Mouse (Mus musculus) CD4-positive, CD25-positive, alpha-beta regulatory T cell, adult 2 months (primary cell): ENCODE data around the gene Raf1.
"Not testable (repeated sequence)": the region's sequence is repeated elsewhere in the genome, so short reads cannot be mapped to it uniquely, and the experiment has no call there.

Experiments used
- DNase-seq: peaks from one replicate; pipeline ENCODE4 v3.0.0-alpha.2; 2012; ENCODE audit warnings: low read depth, low spot score

Raf1 gene

GRCm38 (mm10) chr6:115684271-115684670 is 7.8 kb upstream of the Raf1 start:
- DNase-seq: no peak

GRCm38 (mm10) chr6:115681066-115681465 is 4.6 kb upstream of the Raf1 start:
- DNase-seq: no peak

- peak; percentile 29 for DNase-seq
Measured at GRCm38 (mm10) chr6:115678012-115678411, 1.6 kb upstream of the Raf1 start.

- DNase-seq: peak; percentile 70
Measured at GRCm38 (mm10) chr6:115677441-115677840, 1.0 kb upstream of the Raf1 start.

- DNase-seq: no peak
Measured at GRCm38 (mm10) chr6:115675508-115676336, 713 bp downstream of the Raf1 start.

GRCm38 (mm10) chr6:115675166-115675507 is 1.3 kb downstream of the Raf1 start:
- DNase-seq: peak; percentile 32

- DNase-seq: no peak
Measured at GRCm38 (mm10) chr6:115674316-115674715, 2.1 kb downstream of the Raf1 start.

- no peak for DNase-seq
Measured at GRCm38 (mm10) chr6:115672700-115673099, 3.7 kb downstream of the Raf1 start.

GRCm38 (mm10) chr6:115666641-115667040 is 9.8 kb downstream of the Raf1 start:
- DNase-seq: no peak

GRCm38 (mm10) chr6:115664268-115664667 is 12.2 kb downstream of the Raf1 start:
- DNase-seq: no peak

GRCm38 (mm10) chr6:115658802-115659201 is 17.6 kb downstream of the Raf1 start:
- no peak for DNase-seq

- DNase-seq: no peak
Measured at GRCm38 (mm10) chr6:115653939-115654338, 22.5 kb downstream of the Raf1 start.

GRCm38 (mm10) chr6:115651719-115652118 is 24.7 kb downstream of the Raf1 start:
- DNase-seq: no peak

GRCm38 (mm10) chr6:115650476-115651427 is 25.7 kb downstream of the Raf1 start:
- DNase-seq: no peak

- peak; percentile 25 for DNase-seq
Measured at GRCm38 (mm10) chr6:115649792-115650365, 26.6 kb downstream of the Raf1 start.

- no peak for DNase-seq
Measured at GRCm38 (mm10) chr6:115643315-115643714, 33.1 kb downstream of the Raf1 start.

- DNase-seq: not testable (repeated sequence)
Measured at GRCm38 (mm10) chr6:115638188-115638587, 38.2 kb downstream of the Raf1 start.

- DNase-seq: no peak
Measured at GRCm38 (mm10) chr6:115634015-115634414, 42.4 kb downstream of the Raf1 start.

- no peak for DNase-seq
Measured at GRCm38 (mm10) chr6:115631056-115631795, 45.2 kb downstream of the Raf1 start.

- no peak for DNase-seq
Measured at GRCm38 (mm10) chr6:115626121-115626520, 50.3 kb downstream of the Raf1 start.

GRCm38 (mm10) chr6:115620942-115621341 is 55.5 kb downstream of the Raf1 start:
- DNase-seq: no peak
